ENCODE assay signal across 8 mouse cellular contexts in the genomic region with DNA sequence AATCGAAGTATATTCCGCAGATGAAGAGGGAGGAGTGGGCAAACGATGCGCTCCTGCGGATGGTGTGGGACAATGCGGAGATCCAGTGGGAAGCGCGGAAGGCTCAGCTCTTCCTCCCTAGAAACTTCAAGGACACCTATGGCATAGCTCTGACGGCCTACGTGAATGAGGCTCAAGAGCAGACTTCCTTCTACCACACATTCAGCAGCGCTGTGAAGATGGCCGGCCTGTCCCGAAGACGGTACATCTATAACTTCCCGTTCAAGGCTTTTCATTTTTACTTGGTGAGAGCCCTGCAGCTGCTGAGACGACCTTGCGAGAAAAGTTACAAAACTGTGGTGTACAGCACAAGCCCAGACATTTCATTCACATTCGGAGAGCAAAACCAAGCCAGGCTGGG. TPM values are rescaled to one million over a fixed set of nuclear protein-coding genes. Genes with fewer than 3 reads are reported as not detected.
DNase-seq lines count a peak whose midpoint lies in the region; ATAC-seq and TF ChIP-seq lines count a peak whose summit lies in the region.

No protein-coding gene starts in this region.

- WGBS in heart, embryonic 12.5 days = 34% methylated on average over 18 of the region's 18 CpGs
- 48% methylated on average over 18 of the region's 18 CpGs for WGBS in hindbrain, embryonic 13.5 days
- WGBS in midbrain, embryonic 11.5 days = 50% methylated on average over 18 of the region's 18 CpGs

- peak overlapping the region; percentile 64 for H3K4me2 ChIP-seq in heart, embryonic 12.5 days
- peak overlapping the region; percentile 42 for H3K4me2 ChIP-seq in hindbrain, embryonic 13.5 days
- peak overlapping the region; percentile 27 for H3K4me2 ChIP-seq in midbrain, embryonic 11.5 days

- H3K4me3 ChIP-seq in heart, embryonic 12.5 days = peak overlapping the region; percentile 31
- H3K4me3 ChIP-seq in ES-E14 (ENCODE audit: insufficient read depth in 1 of 2, low read depth in 1 of 2, low read length in 2 of 2, poor library complexity in 1 of 2, severe bottlenecking in 1 of 2) = peak overlapping the region; percentile 31 to 43; a peak in 3 of 4 replicates
- H3K4me3 ChIP-seq in hindbrain, embryonic 13.5 days = peak overlapping the region; percentile 19
- H3K4me3 ChIP-seq in midbrain, embryonic 11.5 days (ENCODE audit: low read depth, low read length) = peak overlapping the region; percentile 17

- in situ Hi-C loops in ES-E14 (cut with MboI; ENCODE audit: low sequenced_read_pairs in 2 of 2, unreplicated experiment in 2 of 2) = no loop called here

- peaks cover 28% of the 10 kb centered on the region for H3K27me3 ChIP-seq in heart, embryonic 12.5 days (replicated peaks)
- peaks cover 39% of the 10 kb centered on the region for H3K27me3 ChIP-seq in hindbrain, embryonic 13.5 days
- peaks cover 13% of the 10 kb centered on the region for H3K27me3 ChIP-seq in midbrain, embryonic 11.5 days (ENCODE audit: control insufficient read depth, insufficient read depth, low read length)

- H3K9me3 ChIP-seq in heart, embryonic 12.5 days (replicated peaks) = no peaks in the 10 kb centered on the region
- no peaks in the 10 kb centered on the region for H3K9me3 ChIP-seq in ES-E14 (ENCODE audit: control insufficient read depth, insufficient read depth, low read depth, low read length)
- H3K9me3 ChIP-seq in hindbrain, embryonic 13.5 days = no peaks in the 10 kb centered on the region
- no peaks in the 10 kb centered on the region for H3K9me3 ChIP-seq in midbrain, embryonic 11.5 days (ENCODE audit: control insufficient read depth, low read length)

- DNase-seq in heart, adult 9 months (ENCODE audit: low spot score in 2 of 2) = no peak
- DNase-seq in ES-E14 (ENCODE audit: low read depth, low spot score) = no peak
- no peak for DNase-seq in midbrain, embryonic 11.5 days (ENCODE audit: low spot score, missing footprints)
- no peak for DNase-seq in embryo, embryonic 9.5 days (ENCODE audit: extremely low spot score)
- DNase-seq in embryo, embryonic 10.5 days (ENCODE audit: low spot score) = no peak
- DNase-seq in right cerebral cortex, postnatal 4 days = no peak

- no peak for ATAC-seq in heart, embryonic 12.5 days (ENCODE audit: insufficient number of reproducible peaks, low FRiP score)
- no peak for ATAC-seq in hindbrain, embryonic 13.5 days (ENCODE audit: low FRiP score)
- ATAC-seq in midbrain, embryonic 11.5 days (ENCODE audit: low FRiP score) = no peak

- no peak overlapping the region for H3K27ac ChIP-seq in heart, embryonic 12.5 days (ENCODE audit: poor library complexity, severe bottlenecking)
- no peak overlapping the region for H3K27ac ChIP-seq in ES-E14 (ENCODE audit: insufficient read depth, low read depth, low read length, poor library complexity, severe bottlenecking)
- no peak overlapping the region for H3K27ac ChIP-seq in hindbrain, embryonic 13.5 days
- no peak overlapping the region for H3K27ac ChIP-seq in midbrain, embryonic 11.5 days (ENCODE audit: low read depth, low read length)

- 0 out of 2 replicates have a peak overlapping the region, but pooled peaks have one; percentile 4 for H3K9ac ChIP-seq in heart, embryonic 12.5 days
- no peak overlapping the region for H3K9ac ChIP-seq in ES-E14 (ENCODE audit: insufficient read depth, low read depth, low read length, poor library complexity, severe bottlenecking)
- H3K9ac ChIP-seq in hindbrain, embryonic 13.5 days = 0 out of 2 replicates have a peak overlapping the region, but pooled peaks have one; percentile 19
- H3K9ac ChIP-seq in midbrain, embryonic 11.5 days (ENCODE audit: low read length) = no peak overlapping the region

- no peaks in the 10 kb centered on the region for H3K36me3 ChIP-seq in heart, embryonic 12.5 days
- H3K36me3 ChIP-seq in ES-E14 (ENCODE audit: control insufficient read depth, insufficient read depth, low read length, poor library complexity, severe bottlenecking) = no peaks in the 10 kb centered on the region
- no peaks in the 10 kb centered on the region for H3K36me3 ChIP-seq in hindbrain, embryonic 13.5 days
- H3K36me3 ChIP-seq in midbrain, embryonic 11.5 days (ENCODE audit: control insufficient read depth, insufficient read depth, low read length) = no peaks in the 10 kb centered on the region

- peaks cover 41% of the 10 kb centered on the region for H3K4me1 ChIP-seq in heart, embryonic 12.5 days (replicated peaks)
- H3K4me1 ChIP-seq in ES-E14 (ENCODE audit: control insufficient read depth in 2 of 2, insufficient read depth in 2 of 2, low read length in 2 of 2, poor library complexity in 1 of 2) = peaks cover 0 to 4% of the 10 kb centered on the region in 2 experiments; a peak in 1 of 4 replicates
- 0 out of 2 replicates have a peak, but pooled peaks cover 6% of the 10 kb centered on the region for H3K4me1 ChIP-seq in hindbrain, embryonic 13.5 days (replicated peaks)
- H3K4me1 ChIP-seq in midbrain, embryonic 11.5 days (ENCODE audit: control insufficient read depth, insufficient read depth, low read length) = no peaks in the 10 kb centered on the region

TF ChIP-seq in ES-E14, 5 proteins besides CTCF, POLR2A, EP300 and RAD21:
- no peak for TF ChIP-seq HCFC1 (IDR thresholded peaks at IDR 0.05; ENCODE audit: borderline replicate concordance, insufficient read depth, low read length)
- TF ChIP-seq ZNF384 (IDR thresholded peaks at IDR 0.05; ENCODE audit: low read depth, low read length) = no peak
TF ChIP-seq in ES-E14: peak in this region for 0.

RNA-seq across cellular contexts. Expression of a gene that starts 42.5 kb away (rescaled TPM):
- polyA plus RNA-seq in heart, embryonic 12.5 days (2016; fragmentation: Nextera tagmentation; extraction: Ambion mirVana) = 42.6 and 44.6 TPM in 2 replicates
- 62.2 and 63.2 TPM in 2 replicates for total RNA-seq in ES-E14 (2012; rRNA removed)
- 51.0 and 56.7 TPM in 2 replicates for polyA plus RNA-seq in hindbrain, embryonic 13.5 days (2015; fragmentation: Nextera tagmentation; extraction: Ambion mirVana)
- 65.6 and 67.1 TPM in 2 replicates for polyA plus RNA-seq in midbrain, embryonic 11.5 days (2014; fragmentation: Nextera tagmentation; extraction: Ambion mirVana)

RNA-seq across cellular contexts. Expression of a gene that starts 43.9 kb away (rescaled TPM):
- 0.30 and 0.52 TPM in 2 replicates for polyA plus RNA-seq in heart, embryonic 12.5 days (2016; fragmentation: Nextera tagmentation; extraction: Ambion mirVana)
- 3.3 and 4.0 TPM in 2 replicates for total RNA-seq in ES-E14 (2012; rRNA removed)
- 0.21 and 0.30 TPM in 2 replicates for polyA plus RNA-seq in hindbrain, embryonic 13.5 days (2015; fragmentation: Nextera tagmentation; extraction: Ambion mirVana)
- polyA plus RNA-seq in midbrain, embryonic 11.5 days (2014; fragmentation: Nextera tagmentation; extraction: Ambion mirVana) = 0.33 and 0.54 TPM in 2 replicates

Comparison
In these comparisons a context has a peak if more than half of its experiments do, and no peak if none do; other contexts are left out.
1. H3K9ac ChIP-seq: peak in heart, embryonic 12.5 days (single experiment) and hindbrain, embryonic 13.5 days (single experiment); none in ES-E14 (single experiment) and midbrain, embryonic 11.5 days (single experiment).
2. Peak in every context shown above with its lines, with median percentiles within 50 percentile points of each other: H3K4me2 ChIP-seq and H3K4me3 ChIP-seq.